Mouse (Mus musculus) MEL (cell line): ENCODE results near the gene Wfdc5. TPM values are rescaled to one million over a fixed set of nuclear protein-coding genes. Genes with fewer than 3 reads are reported as not detected.

ENCODE experiments used
- DNase-seq: peaks from one replicate; pipeline ENCODE4 v3.0.0; 2011; ENCODE audit warnings: low read depth, low spot score
- H3K27ac ChIP-seq: 2 replicates; pipeline ENCODE4 v1.5.1; 2012; ENCODE audit warnings: low read depth, mild to moderate bottlenecking, control low read depth, low read length, moderate library complexity; ENCODE audit not compliant: control insufficient read depth
- H3K27me3 ChIP-seq, 2 experiments: fragments of 150-350 bp in 1 of 2; sonication (generic) in 1 of 2; 2 replicates each; pipeline ENCODE4 v1.6.1; 2012; ENCODE audit warnings: low read length in 2 of 2, mild to moderate bottlenecking in 2 of 2, improper control_type of control experiment in 1 of 2, moderate library complexity in 1 of 2; ENCODE audit not compliant: insufficient read depth in 2 of 2, control insufficient read depth in 1 of 2
- H3K36me3 ChIP-seq, 2 experiments: 2 replicates each; pipeline ENCODE4 v1.6.1; 2012 to 2014; ENCODE audit warnings: low read length in 2 of 2, improper control_type of control experiment in 1 of 2, inconsistent platforms in 1 of 2, mild to moderate bottlenecking in 1 of 2; ENCODE audit not compliant: insufficient read depth in 2 of 2, control insufficient read depth in 1 of 2
- H3K4me1 ChIP-seq, 2 experiments: fragments of 150-350 bp in 1 of 2; sonication (generic) in 1 of 2; 2 replicates each; pipeline ENCODE4 v1.6.1; 2012; ENCODE audit warnings: low read length in 2 of 2, improper control_type of control experiment in 1 of 2, mild to moderate bottlenecking in 1 of 2; ENCODE audit not compliant: insufficient read depth in 2 of 2, control insufficient read depth in 1 of 2
- H3K4me3 ChIP-seq, 2 experiments: fragments of 150-350 bp in 1 of 2; sonication (generic) in 1 of 2; 2 replicates each; pipeline ENCODE4 v1.5.1; 2012; ENCODE audit warnings: low read depth in 2 of 2, low read length in 2 of 2, mild to moderate bottlenecking in 2 of 2, moderate library complexity in 2 of 2, control low read depth in 1 of 2, improper control_type of control experiment in 1 of 2; ENCODE audit not compliant: control insufficient read depth in 1 of 2, insufficient read depth in 1 of 2
- H3K79me2 ChIP-seq: 2 replicates; pipeline ENCODE4 v1.6.1; 2012; ENCODE audit warnings: mild to moderate bottlenecking, low read length, moderate library complexity; ENCODE audit not compliant: control insufficient read depth, poor library complexity, insufficient read depth
- H3K9ac ChIP-seq: 2 replicates; pipeline ENCODE4 v1.6.1; 2012; ENCODE audit warnings: low read depth, mild to moderate bottlenecking, control low read depth, low read length, moderate library complexity; ENCODE audit not compliant: control insufficient read depth, poor library complexity, severe bottlenecking
- H3K9me3 ChIP-seq: fragments of 150-350 bp; sonication (generic); replicated peaks from 2 replicates; pipeline ENCODE4 v1.6.1; 2012; ENCODE audit warnings: mild to moderate bottlenecking, low read length, improper control_type of control experiment, moderate library complexity; ENCODE audit not compliant: insufficient read depth
- CHD2 ChIP-seq: IDR thresholded peaks from 2 replicates; pipeline ENCODE4 v1.6.1; 2011; ENCODE audit warnings: low read length, improper control_type of control experiment
- E2F4 ChIP-seq: IDR thresholded peaks from 2 replicates; pipeline ENCODE4 v1.6.1; 2011; ENCODE audit warnings: low read depth, low read length, improper control_type of control experiment, borderline replicate concordance
- ELF1 ChIP-seq: IDR thresholded peaks from 2 replicates; pipeline ENCODE4 v1.6.1; 2014; ENCODE audit warnings: low read depth, mild to moderate bottlenecking, inconsistent platforms, low read length, improper control_type of control experiment, moderate library complexity
- GABPA ChIP-seq: IDR thresholded peaks from 2 replicates; pipeline ENCODE4 v1.6.1; 2012; ENCODE audit warnings: low read depth, mild to moderate bottlenecking, inconsistent platforms, low read length, improper control_type of control experiment, moderate library complexity
- HCFC1 ChIP-seq: IDR thresholded peaks from 2 replicates; pipeline ENCODE4 v1.6.1; 2012; ENCODE audit warnings: low read depth, mild to moderate bottlenecking, inconsistent platforms, low read length, improper control_type of control experiment, moderate library complexity
- JUND ChIP-seq: IDR thresholded peaks from 2 replicates; pipeline ENCODE4 v1.6.1; 2011; ENCODE audit warnings: low read depth, mild to moderate bottlenecking, improper control_type of control experiment, low read length
- KAT2A ChIP-seq: conservative IDR thresholded peaks from 2 replicates; pipeline ENCODE4 v1.6.1; 2012; ENCODE audit warnings: low read depth, low read length, improper control_type of control experiment, inconsistent platforms
- MAFK ChIP-seq: IDR thresholded peaks from 2 replicates; pipeline ENCODE4 v1.6.1; 2011; ENCODE audit warnings: low read depth, mild to moderate bottlenecking, low read length, improper control_type of control experiment, borderline replicate concordance
- MAX ChIP-seq: IDR thresholded peaks from 2 replicates; pipeline ENCODE4 v1.6.1; 2011; ENCODE audit warnings: low read length, improper control_type of control experiment
- MEF2A ChIP-seq: IDR thresholded peaks from 2 replicates; pipeline ENCODE4 v1.6.1; 2014; ENCODE audit warnings: low read depth, mild to moderate bottlenecking, inconsistent platforms, low read length, improper control_type of control experiment; ENCODE audit not compliant: poor library complexity, insufficient replicate concordance, severe bottlenecking; ENCODE audit errors: extremely low read depth
- MYB ChIP-seq: IDR thresholded peaks from 2 replicates; pipeline ENCODE4 v1.6.1; 2011; ENCODE audit warnings: mild to moderate bottlenecking, low read depth, low read length, improper control_type of control experiment
- MYC ChIP-seq: IDR thresholded peaks from 2 replicates; pipeline ENCODE4 v1.6.1; 2011; ENCODE audit warnings: low read depth, mild to moderate bottlenecking, low read length, improper control_type of control experiment, moderate library complexity
- NRF1 ChIP-seq: IDR thresholded peaks from 2 replicates; pipeline ENCODE4 v1.6.1; 2014; ENCODE audit warnings: low read depth, mild to moderate bottlenecking, inconsistent platforms, low read length, improper control_type of control experiment, moderate library complexity; ENCODE audit not compliant: poor library complexity, insufficient read depth, severe bottlenecking
- POLR2AphosphoS2 ChIP-seq: IDR thresholded peaks from 2 replicates; pipeline ENCODE4 v1.6.1; 2011; ENCODE audit warnings: low read length, improper control_type of control experiment
- TCF12 ChIP-seq: IDR thresholded peaks from 2 replicates; pipeline ENCODE4 v1.6.1; 2014; ENCODE audit warnings: low read depth, mild to moderate bottlenecking, inconsistent platforms, low read length, improper control_type of control experiment, moderate library complexity
- ZKSCAN1 ChIP-seq: IDR thresholded peaks from 2 replicates; pipeline ENCODE4 v1.6.1; 2012; ENCODE audit warnings: low read depth, mild to moderate bottlenecking, inconsistent platforms, low read length, improper control_type of control experiment, moderate library complexity
- ZMIZ1 ChIP-seq: IDR thresholded peaks from 2 replicates; pipeline ENCODE4 v1.6.1; 2012; ENCODE audit warnings: low read depth, mild to moderate bottlenecking, inconsistent platforms, low read length, improper control_type of control experiment, moderate library complexity
- ZNF384 ChIP-seq: IDR thresholded peaks from 2 replicates; pipeline ENCODE4 v1.6.1; 2012; ENCODE audit warnings: low read depth, mild to moderate bottlenecking, inconsistent platforms, low read length, improper control_type of control experiment
- polyA plus RNA-seq, 2 experiments: library from polyadenylated mRNA; stranded (reverse) in 1 of 2; unstranded in 1 of 2; fragments of >175 nt in 1 of 2; fragments of >200 nt in 1 of 2; gene quantifications; 2 replicates each; pipeline versions ENCODE4 v1.2.1 to v1.2.4; 2012; ENCODE audit warnings: low replicate concordance in 2 of 2, low read depth in 1 of 2; ENCODE audit not compliant: insufficient read length in 2 of 2, insufficient read depth in 1 of 2, missing spikeins in 1 of 2
- total RNA-seq: library from RNA; depleted of rRNA; stranded (reverse); fragments of 300-350 nt; gene quantifications from 2 replicates; pipeline ENCODE4 v1.2.3, GENCODE M21; 2012

The Wfdc5 gene
- total and polyA plus RNA-seq, 3 experiments: not detected

- Histone ChIP-seq H3K9me3 (no peaks in the 10 kb centered on the region), H3K36me3 (no peaks in the 10 kb centered on the region), H3K27ac (no peak overlapping the region), H3K4me3 (no peak overlapping the region), H3K9ac (no peak overlapping the region), H3K4me1 (no peaks in the 10 kb centered on the region), H3K79me2 (no peaks in the 10 kb centered on the region), H3K27me3 (peaks cover 16 to 17% of the 10 kb centered on the region in 2 experiments)
- DNase-seq: no peak
- no peak for TF ChIP-seq MAX
- TF ChIP-seq E2F4: no peak
- no peak for TF ChIP-seq ZMIZ1
- no peak for TF ChIP-seq CHD2
- no peak for TF ChIP-seq MYC
- no peak for TF ChIP-seq KAT2A
- TF ChIP-seq JUND: no peak
- TF ChIP-seq ZNF384: no peak
- TF ChIP-seq HCFC1: no peak
- no peak for TF ChIP-seq MAFK
- no peak for TF ChIP-seq POLR2AphosphoS2
- no peak for TF ChIP-seq NRF1
Observed at GRCm38 (mm10) chr2:164212711-164213110, 30.2 kb upstream of the Wfdc5 start.

DNA sequence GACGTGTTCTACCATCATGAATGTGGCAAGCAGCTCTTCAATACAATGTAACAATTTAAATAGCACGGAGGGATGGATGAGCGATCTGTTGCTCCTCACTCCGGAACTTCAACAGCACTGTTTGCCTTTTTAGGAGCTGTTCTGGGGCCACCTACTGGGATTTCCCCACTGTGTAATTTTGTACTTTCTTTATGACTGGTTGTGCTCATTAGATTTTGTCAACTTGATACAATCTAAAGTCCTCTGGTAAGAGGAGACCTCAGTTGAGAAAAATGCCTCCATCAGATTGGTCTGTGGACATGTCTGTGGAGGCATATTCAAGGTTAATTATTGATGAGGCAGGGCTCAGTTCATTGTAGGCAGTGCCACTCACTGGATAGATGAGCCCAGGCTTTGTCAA, 28.4 kb upstream of the Wfdc5 start:
- Histone ChIP-seq H3K79me2 (no peaks in the 10 kb centered on the region), H3K36me3 (no peaks in the 10 kb centered on the region), H3K9ac (no peak overlapping the region), H3K4me1 (no peaks in the 10 kb centered on the region), H3K9me3 (no peaks in the 10 kb centered on the region), H3K4me3 (no peak overlapping the region), H3K27me3 (peaks cover 15 to 20% of the 10 kb centered on the region in 2 experiments), H3K27ac (no peak overlapping the region)
- no peak for DNase-seq
- no peak for TF ChIP-seq ELF1
- TF ChIP-seq JUND: no peak
- no peak for TF ChIP-seq GABPA
- TF ChIP-seq ZKSCAN1: no peak
- TF ChIP-seq MYB: no peak
- no peak for TF ChIP-seq MAFK
- TF ChIP-seq MEF2A: no peak
- no peak for TF ChIP-seq TCF12
